Mouse (Mus musculus): Measurements from ENCODE around the gene Cops7a.

GRCm38 (mm10) chr6:124921539-124921938 lies 43.8 kb downstream of the Cops7a start:
- no peak for TF ChIP-seq POLR2A (IDR thresholded peaks at IDR 0.05; ENCODE audit: insufficient read depth, low read depth, low read length)
- TF ChIP-seq CTCF (IDR thresholded peaks at IDR 0.05; ENCODE audit: insufficient read depth, low read depth, low read length): no peak

Data from olfactory bulb, adult 2 months (tissue).